Mouse (Mus musculus) embryonic fibroblast, embryonic 13.5 days (primary cell): ENCODE results near the gene Atp13a1.

Source experiments
- CTCF ChIP-seq: IDR thresholded peaks from 2 replicates; pipeline ENCODE4 v1.5.1; 2011; ENCODE audit warnings: mild to moderate bottlenecking, control low read depth, low read length, moderate library complexity, borderline replicate concordance; ENCODE audit not compliant: insufficient read depth
- POLR2A ChIP-seq: IDR thresholded peaks from 2 replicates; pipeline ENCODE4 v1.6.1; 2011; ENCODE audit warnings: low read depth, mild to moderate bottlenecking, control low read depth, low read length, moderate library complexity

- TF ChIP-seq CTCF (no peak), POLR2A (no peak)
These were observed 9.0 kb downstream of the Atp13a1 start for GRCm38 (mm10) chr8:69799946-69800345.
